9 mouse cellular contexts compared by ENCODE assay signal in the genomic region with DNA sequence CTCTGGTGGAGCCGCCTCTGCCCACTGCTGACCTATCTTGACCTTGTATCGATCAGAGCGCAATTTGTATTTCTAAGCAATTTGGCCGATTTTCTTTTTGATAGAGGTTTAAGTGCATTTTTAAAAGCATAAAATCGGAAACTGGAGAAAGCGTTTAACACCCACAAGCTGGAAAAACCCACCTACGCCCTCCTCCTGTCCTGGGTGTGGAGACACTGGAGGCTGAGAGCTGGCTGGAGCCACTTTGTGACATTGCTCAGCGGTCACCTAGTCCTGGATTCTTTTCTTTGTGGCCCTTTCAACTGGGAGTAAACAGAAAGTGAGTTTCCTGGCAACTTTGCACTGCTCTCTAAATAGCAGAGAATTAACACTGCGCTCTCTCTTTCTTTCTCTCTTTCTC.
DNase-seq lines count a peak whose midpoint lies in the region; ATAC-seq lines count a peak whose summit lies in the region.
"Had no signal": no experiment of that assay in that cellular context is flagged by ENCODE, and none has a peak within 500 bp of the region (broad histone marks: within the 10 kb centered on the region; RNA-seq: fewer than 3 reads in every experiment).

No protein-coding gene starts in this region.

- ATAC-seq in embryonic facial prominence, embryonic 14.5 days (ENCODE audit: low read depth): no peak
- no peak for ATAC-seq in limb, embryonic 15.5 days (ENCODE audit: insufficient number of reproducible peaks, low FRiP score, low TSS enrichment, low read depth)
- no peak for ATAC-seq in erythroid progenitor cell, adult 5-6 weeks (replicated peaks; ENCODE audit: low FRiP score, poor library complexity, severe bottlenecking)

- H3K9ac ChIP-seq in embryonic facial prominence, embryonic 14.5 days (ENCODE audit: low read depth, low read length): peak overlapping the region; percentile 26; the same call in 1 of the 2 replicates
- no peak overlapping the region for H3K9ac ChIP-seq in limb, embryonic 15.5 days

- WGBS in embryonic facial prominence, embryonic 14.5 days: 4% methylated on average over 9 of the region's 9 CpGs
- WGBS in limb, embryonic 15.5 days: 10% methylated on average over 9 of the region's 9 CpGs

- peak overlapping the region; percentile 51 for H3K4me2 ChIP-seq in embryonic facial prominence, embryonic 14.5 days (ENCODE audit: low read depth, low read length)
- peak overlapping the region; percentile 49 for H3K4me2 ChIP-seq in limb, embryonic 15.5 days

- peaks cover 25% of the 10 kb centered on the region; the same call in 1 of the 2 replicates for H3K4me1 ChIP-seq in embryonic facial prominence, embryonic 14.5 days (ENCODE audit: control insufficient read depth, insufficient read depth, low read length)
- peaks cover 55% of the 10 kb centered on the region for H3K4me1 ChIP-seq in limb, embryonic 15.5 days

- no peaks in the 10 kb centered on the region for H3K36me3 ChIP-seq in embryonic facial prominence, embryonic 14.5 days (ENCODE audit: control insufficient read depth, insufficient read depth, low read length)
- no peaks in the 10 kb centered on the region for H3K36me3 ChIP-seq in limb, embryonic 15.5 days

- intact Hi-C loops in gastrocnemius, postnatal 14 days (cut with DNase I; ENCODE audit: low total_unique reads): no loop called here
- intact Hi-C loops in gastrocnemius, postnatal 36 days (cut with DNase I): loop anchor here (10.0 kb wide), 1 partner anchor 356 kb away; no protein-coding TSS in a partner anchor
- intact Hi-C loops in left cerebral cortex, postnatal 25 days (cut with DNase I): loop anchor here (10.0 kb wide), 1 partner anchor 1556 kb away; no protein-coding TSS in a partner anchor

- DNase-seq in gastrocnemius, postnatal 14 days: peak; percentile 8
- no peak for DNase-seq in gastrocnemius, postnatal 36 days
- DNase-seq in B cell, adult 2 months: peak; percentile 38 to 52
- DNase-seq in embryonic facial prominence, embryonic 14.5 days (ENCODE audit: low spot score): no peak
- DNase-seq in layer of hippocampus, postnatal 25 days (ENCODE audit: extremely low spot score in 1 of 2, low spot score in 1 of 2): no peak
- DNase-seq in left cerebral cortex, postnatal 25 days (ENCODE audit: low spot score in 2 of 2): no peak

- H3K4me3 ChIP-seq in embryonic facial prominence, embryonic 14.5 days (ENCODE audit: low read depth, low read length): peak overlapping the region; percentile 28
- H3K4me3 ChIP-seq in limb, embryonic 15.5 days: peak overlapping the region; percentile 31
- H3K4me3 ChIP-seq: myocyte had no signal

- no peaks in the 10 kb centered on the region for H3K9me3 ChIP-seq in embryonic facial prominence, embryonic 14.5 days (ENCODE audit: control insufficient read depth, low read length)
- no peaks in the 10 kb centered on the region for H3K9me3 ChIP-seq in limb, embryonic 15.5 days

- no peak overlapping the region for H3K27ac ChIP-seq in embryonic facial prominence, embryonic 14.5 days (replicated peaks; ENCODE audit: low read depth, low read length)
- no peak overlapping the region for H3K27ac ChIP-seq in limb, embryonic 15.5 days

- peaks cover 48% of the 10 kb centered on the region for H3K27me3 ChIP-seq in embryonic facial prominence, embryonic 14.5 days (replicated peaks; ENCODE audit: control insufficient read depth, insufficient read depth, low read length)
- peaks cover 47% of the 10 kb centered on the region for H3K27me3 ChIP-seq in limb, embryonic 15.5 days

Comparison
In these comparisons a context has a peak if more than half of its experiments do, and no peak if none do; other contexts are left out.
1. DNase-seq: peak in gastrocnemius, postnatal 14 days (single experiment) and B cell, adult 2 months (2 of 2); none in gastrocnemius, postnatal 36 days (0 of 2), embryonic facial prominence, embryonic 14.5 days (single experiment), layer of hippocampus, postnatal 25 days (0 of 2) and left cerebral cortex, postnatal 25 days (0 of 2).